Mouse (Mus musculus): ENCODE measurements around the gene Mogat2. TPM values are rescaled to one million over a fixed set of nuclear protein-coding genes. Genes with fewer than 3 reads are reported as not detected.

Gene Mogat2
- total RNA-seq, 1 experiment from 2014 or later: 0.46 TPM

DNA sequence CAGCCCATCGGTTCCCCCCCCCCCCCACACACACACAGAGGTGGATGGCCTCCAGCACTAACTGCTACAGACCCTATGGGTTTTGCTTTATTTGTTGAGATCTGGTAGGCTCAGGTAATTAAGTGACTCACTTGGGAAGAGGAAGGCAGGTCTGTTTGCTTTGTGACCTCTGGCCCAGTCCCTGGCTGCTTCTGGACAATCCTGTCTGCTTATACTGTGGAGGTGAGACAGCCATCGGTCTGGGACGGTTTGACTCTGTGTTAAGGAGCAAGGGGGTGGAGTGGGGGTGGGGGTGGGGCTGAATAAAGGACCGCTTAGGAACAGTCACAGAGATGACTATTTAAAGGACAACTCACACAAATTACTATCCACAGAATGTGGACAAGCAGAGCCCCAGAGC lies 38.1 kb downstream of the Mogat2 start:
- ATAC-seq (replicated peaks; ENCODE audit: low read depth, poor library complexity, severe bottlenecking): no peak

GRCm38 (mm10) chr7:99199451-99200175 lies 38.8 kb downstream of the Mogat2 start:
- ATAC-seq (replicated peaks; ENCODE audit: low read depth, poor library complexity, severe bottlenecking): no peak

DNA sequence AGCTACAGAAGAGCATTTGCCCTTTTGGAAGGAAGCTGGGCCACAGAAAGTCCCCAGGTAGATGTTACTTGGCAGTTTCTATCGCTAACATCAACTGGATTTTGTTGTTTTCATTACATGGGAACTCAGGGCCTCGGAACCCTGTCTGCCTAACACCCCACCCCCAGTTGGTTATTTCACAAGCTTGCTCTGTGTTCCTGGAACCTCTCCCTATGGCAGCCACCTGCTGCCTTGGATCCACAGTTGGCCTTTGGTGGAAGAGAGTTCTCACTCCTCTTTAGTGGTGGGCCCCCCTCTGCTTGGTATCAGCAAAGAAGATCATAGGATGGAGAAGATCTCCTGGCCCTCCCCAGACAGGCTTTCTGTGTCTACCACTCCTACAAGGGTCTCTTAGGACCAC lies 39.6 kb downstream of the Mogat2 start:
- no peak for ATAC-seq (replicated peaks; ENCODE audit: low read depth, poor library complexity, severe bottlenecking)

GRCm38 (mm10) chr7:99194511-99194910 lies 43.9 kb downstream of the Mogat2 start:
- no peak for ATAC-seq (replicated peaks; ENCODE audit: low read depth, poor library complexity, severe bottlenecking)

DNA sequence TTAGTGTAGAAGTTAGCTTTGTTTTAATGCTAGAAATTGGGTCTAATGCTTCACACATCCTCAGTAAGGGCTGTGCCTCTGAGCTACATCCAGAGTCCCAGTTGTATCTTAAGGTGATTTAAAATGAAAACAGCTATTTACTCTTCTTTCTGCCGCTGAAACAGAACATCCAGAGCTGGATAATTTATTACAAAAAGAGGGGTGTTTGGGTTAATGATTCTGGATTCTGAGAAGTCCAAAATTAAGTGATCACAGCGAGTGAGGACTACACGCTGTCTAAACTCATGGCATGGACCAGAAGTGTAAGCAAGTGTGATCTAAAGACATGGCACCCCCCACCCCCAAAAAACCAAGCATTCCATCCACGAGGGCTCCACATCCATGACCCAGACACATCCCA lies 44.5 kb downstream of the Mogat2 start:
- no peak for ATAC-seq (replicated peaks; ENCODE audit: low read depth, poor library complexity, severe bottlenecking)

- no peak for ATAC-seq (replicated peaks; ENCODE audit: low read depth, poor library complexity, severe bottlenecking)
These were observed 47.0 kb downstream of the Mogat2 start for GRCm38 (mm10) chr7:99191411-99191810.

DNA sequence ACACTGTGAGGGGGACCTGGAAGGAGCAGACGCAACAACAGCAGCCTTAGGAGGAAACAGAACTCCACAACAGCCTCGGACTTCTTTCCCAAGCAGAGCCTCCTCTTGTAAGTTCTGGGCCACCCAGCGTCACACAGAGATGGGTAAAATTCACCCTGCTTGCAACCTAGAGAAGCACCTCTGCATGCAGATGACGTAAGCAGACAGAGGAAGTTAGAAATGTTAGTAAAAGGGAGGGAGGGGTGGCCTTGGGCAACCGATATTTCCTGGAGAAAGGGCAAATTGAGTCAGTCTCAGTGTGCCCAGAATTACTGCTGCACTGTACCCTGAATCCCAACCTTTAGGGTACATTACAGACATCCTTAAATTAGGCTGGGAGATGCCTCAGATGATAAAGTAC lies 48.5 kb downstream of the Mogat2 start:
- ATAC-seq (replicated peaks; ENCODE audit: low read depth, poor library complexity, severe bottlenecking): 0 out of 2 replicates have a peak, but pooled peaks have one; percentile 22

- ATAC-seq (replicated peaks; ENCODE audit: low read depth, poor library complexity, severe bottlenecking): no peak
These were observed 49.8 kb downstream of the Mogat2 start for GRCm38 (mm10) chr7:99188630-99189029.

- no peak for ATAC-seq (replicated peaks; ENCODE audit: low read depth, poor library complexity, severe bottlenecking)
These were observed 51.0 kb downstream of the Mogat2 start for GRCm38 (mm10) chr7:99187451-99187850.

DNA sequence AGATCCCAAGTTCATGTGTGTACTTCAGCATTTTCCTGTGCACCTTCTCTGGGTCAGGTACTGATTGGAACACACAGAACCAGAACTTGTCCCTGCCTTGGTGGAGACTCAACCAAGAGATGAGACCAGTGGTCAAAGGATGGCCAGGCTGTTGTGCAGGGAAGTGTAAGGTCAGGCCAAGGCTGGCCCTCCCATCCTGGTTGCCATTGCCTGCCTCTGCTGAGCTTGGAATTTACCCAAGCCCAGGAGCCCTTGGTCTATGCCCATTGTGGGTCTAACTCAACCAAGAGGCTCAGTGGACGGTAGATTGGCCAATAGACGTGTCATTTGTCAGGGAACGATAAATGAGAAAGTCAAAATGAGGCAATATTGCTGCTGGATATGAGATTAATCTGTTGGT lies 53.0 kb downstream of the Mogat2 start:
- ATAC-seq (replicated peaks; ENCODE audit: low read depth, poor library complexity, severe bottlenecking): no peak

- peak; percentile 49 for ATAC-seq (replicated peaks; ENCODE audit: low read depth, poor library complexity, severe bottlenecking)
These were observed 54.7 kb downstream of the Mogat2 start for GRCm38 (mm10) chr7:99183751-99184150.

DNA sequence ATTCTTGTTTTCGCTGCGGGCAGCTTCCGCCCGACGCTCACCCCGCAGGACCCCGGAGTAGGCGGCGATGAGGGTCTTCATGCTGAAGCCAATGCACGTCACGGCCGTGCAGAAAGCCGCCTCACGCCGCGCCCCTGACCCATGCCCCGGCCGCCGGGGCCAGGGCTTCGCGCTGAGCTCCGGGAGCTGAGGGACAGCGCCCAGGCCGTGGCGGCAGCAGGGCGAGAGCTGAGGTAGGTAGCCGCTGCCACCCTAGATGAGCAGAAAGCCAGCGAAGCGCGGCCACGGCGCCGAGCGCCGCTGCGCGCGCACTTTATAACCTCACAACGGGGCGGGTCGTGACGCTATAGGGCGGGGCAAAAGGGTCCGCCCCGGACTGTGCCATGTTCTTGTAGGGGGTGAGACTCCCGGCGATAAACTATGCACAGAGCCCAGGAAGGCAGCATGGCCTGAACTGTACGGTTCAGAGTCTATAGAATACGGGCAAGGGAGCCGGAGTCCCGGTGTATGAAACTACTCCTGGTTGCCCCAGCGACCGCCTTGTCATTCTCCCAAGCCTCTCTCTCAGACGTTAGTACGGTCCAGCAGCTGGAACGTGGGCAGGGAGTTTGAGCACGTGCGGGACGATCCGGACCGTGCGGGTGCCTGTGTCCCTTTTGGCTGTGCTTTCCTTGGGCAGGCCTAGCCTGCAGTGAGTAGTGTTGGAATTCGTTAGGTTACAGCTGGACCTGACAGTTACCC lies 55.8 kb downstream of the Mogat2 start, which contains the start of gene Dgat2:
Gene Dgat2, minus strand, starts transcription at position 288 of the 741 bp plus-strand sequence.
- ATAC-seq (replicated peaks; ENCODE audit: low read depth, poor library complexity, severe bottlenecking): peak; percentile 88

- ATAC-seq (replicated peaks; ENCODE audit: low read depth, poor library complexity, severe bottlenecking): no peak
These were observed 56.6 kb downstream of the Mogat2 start for GRCm38 (mm10) chr7:99181619-99182431.

GRCm38 (mm10) chr7:99180162-99180561 lies 58.3 kb downstream of the Mogat2 start:
- ATAC-seq (replicated peaks; ENCODE audit: low read depth, poor library complexity, severe bottlenecking): no peak

GRCm38 (mm10) chr7:99179271-99179670 lies 59.1 kb downstream of the Mogat2 start:
- ATAC-seq (replicated peaks; ENCODE audit: low read depth, poor library complexity, severe bottlenecking): no peak

GRCm38 (mm10) chr7:99177386-99177785 lies 61.0 kb downstream of the Mogat2 start:
- no peak for ATAC-seq (replicated peaks; ENCODE audit: low read depth, poor library complexity, severe bottlenecking)

DNA sequence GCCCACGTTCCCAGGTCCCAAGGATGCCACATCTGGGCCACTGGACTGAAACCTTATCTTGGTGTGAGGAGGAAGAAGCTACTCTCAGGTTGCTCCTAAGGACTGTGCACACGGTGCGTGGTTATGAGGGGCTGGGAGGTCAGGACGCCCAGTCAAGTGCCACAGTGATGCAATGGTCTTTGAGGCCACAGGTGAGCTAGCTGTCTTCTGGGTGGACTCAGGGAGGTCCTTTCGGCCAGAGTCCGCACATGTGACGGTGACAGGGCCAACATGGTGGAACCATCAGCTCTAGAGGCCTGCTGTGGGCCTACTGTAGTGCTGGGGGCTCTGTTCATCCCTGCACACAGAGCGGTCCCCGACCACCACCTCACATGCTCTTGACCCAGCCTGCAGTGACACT lies 62.8 kb downstream of the Mogat2 start:
- no peak for ATAC-seq (replicated peaks; ENCODE audit: low read depth, poor library complexity, severe bottlenecking)

DNA sequence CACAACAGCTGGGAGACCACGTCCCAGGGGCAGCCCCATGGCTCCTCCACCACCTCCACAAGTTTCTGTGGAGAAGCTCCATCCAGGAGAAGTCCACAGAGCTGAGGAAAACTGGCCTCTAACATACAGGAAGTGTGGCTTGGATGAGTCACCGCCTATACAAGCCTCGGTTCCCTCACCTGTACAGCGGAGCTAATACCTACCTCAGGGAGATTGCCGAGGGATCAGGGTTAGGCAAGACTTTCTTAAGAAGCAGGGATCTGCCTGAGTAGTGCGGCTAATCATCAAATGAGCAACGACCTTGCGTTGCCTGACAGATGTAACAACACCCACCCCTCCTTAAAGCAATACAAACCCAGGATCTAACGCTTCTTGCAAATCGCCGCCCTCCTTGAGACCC lies 63.3 kb downstream of the Mogat2 start:
- no peak for ATAC-seq (replicated peaks; ENCODE audit: low read depth, poor library complexity, severe bottlenecking)

DNA sequence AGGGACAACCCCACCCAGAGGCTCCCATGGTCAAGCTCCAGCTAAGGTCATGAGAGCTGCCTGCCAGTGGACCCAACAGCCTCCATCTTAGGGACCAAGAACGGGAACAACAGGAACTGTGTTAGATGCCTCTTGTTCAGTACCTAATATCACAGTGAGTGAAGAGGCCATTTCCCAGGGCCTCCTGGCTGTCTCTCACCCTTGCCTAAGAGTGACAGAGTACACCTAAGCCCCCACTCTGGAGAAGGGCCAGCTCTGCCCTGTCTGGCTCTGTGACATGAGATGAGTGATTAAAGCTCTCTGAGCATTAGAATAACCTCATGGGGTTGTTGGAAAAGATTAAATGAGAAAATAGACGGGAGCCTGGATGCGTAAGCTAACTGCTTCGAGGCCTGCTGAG lies 64.4 kb downstream of the Mogat2 start:
- ATAC-seq (replicated peaks; ENCODE audit: low read depth, poor library complexity, severe bottlenecking): no peak

- peak; percentile 39; the same call in 1 of the 2 replicates for ATAC-seq (replicated peaks; ENCODE audit: low read depth, poor library complexity, severe bottlenecking)
These were observed 65.5 kb downstream of the Mogat2 start for GRCm38 (mm10) chr7:99172898-99173297.
